Mouse (Mus musculus) stomach, embryonic 14.5 days (tissue): ENCODE results near the gene Fam210b. TPM values are rescaled to one million over a fixed set of nuclear protein-coding genes. Genes with fewer than 3 reads are reported as not detected.

Experiments used
- ATAC-seq: fragments of 200-750 bp; cut with Nextera tagmentation; 2 replicates; pipeline ENCODE4 v1.8.0; 2017; ENCODE audit warnings: low read depth, moderate TSS enrichment; ENCODE audit not compliant: insufficient number of reproducible peaks, insufficient read depth, low FRiP score
- H3K27ac ChIP-seq: fragments of 300-500 bp; sonication (generic); 2 replicates; pipeline ENCODE4 v1.5.1; 2014; ENCODE audit warnings: mild to moderate bottlenecking, low read length, moderate library complexity, mixed read lengths
- H3K27me3 ChIP-seq: fragments of 300-500 bp; sonication (generic); 2 replicates; pipeline ENCODE4 v1.6.1; 2014; ENCODE audit warnings: low read length, control low read depth, mixed read lengths; ENCODE audit not compliant: control insufficient read depth, insufficient read depth
- H3K36me3 ChIP-seq: fragments of 300-500 bp; sonication (generic); 2 replicates; pipeline ENCODE4 v1.6.1; 2014; ENCODE audit warnings: mild to moderate bottlenecking, control low read depth, low read length, moderate library complexity, mixed read lengths; ENCODE audit not compliant: control insufficient read depth, insufficient read depth
- H3K4me1 ChIP-seq: fragments of 300-500 bp; sonication (generic); 2 replicates; pipeline ENCODE4 v1.6.1; 2014; ENCODE audit warnings: low read length, control low read depth, mixed read lengths; ENCODE audit not compliant: control insufficient read depth, insufficient read depth
- H3K4me2 ChIP-seq: fragments of 300-500 bp; sonication (generic); replicated peaks from 2 replicates; pipeline ENCODE4 v1.6.1; 2014; ENCODE audit warnings: low read depth, low read length, control low read depth
- H3K4me3 ChIP-seq: fragments of 300-500 bp; sonication (generic); 2 replicates; pipeline ENCODE4 v1.5.1; 2014; ENCODE audit warnings: low read depth, low read length, control low read depth
- H3K9ac ChIP-seq: fragments of 300-500 bp; sonication (generic); replicated peaks from 2 replicates; pipeline ENCODE4 v1.6.1; 2014; ENCODE audit warnings: low read depth, mild to moderate bottlenecking, control low read depth, low read length, moderate library complexity, mixed read lengths
- H3K9me3 ChIP-seq: fragments of 300-500 bp; sonication (generic); 2 replicates; pipeline ENCODE4 v1.6.1; 2016; ENCODE audit warnings: low read depth, low read length, control low read depth; ENCODE audit not compliant: control insufficient read depth
- WGBS: fragments of 180-500 bp; shearing (Covaris S2); extraction: QIAGEN DNeasy Blood & Tissue Kit; methylation state at CpG from one replicate; pipeline ENCODE4 v1.1.7; 2014; 5-methylcytosine and 5-hydroxymethylcytosine counted together
- polyA plus RNA-seq: library from polyadenylated mRNA; unstranded; fragments of >200 nt; fragmentation: Nextera tagmentation; extraction: Ambion mirVana; gene quantifications from 2 replicates; pipeline ENCODE4 v1.2.1, GENCODE M21; 2014

Fam210b gene
- polyA plus RNA-seq, 1 experiment from 2014 or later = 11.2 TPM

DNA sequence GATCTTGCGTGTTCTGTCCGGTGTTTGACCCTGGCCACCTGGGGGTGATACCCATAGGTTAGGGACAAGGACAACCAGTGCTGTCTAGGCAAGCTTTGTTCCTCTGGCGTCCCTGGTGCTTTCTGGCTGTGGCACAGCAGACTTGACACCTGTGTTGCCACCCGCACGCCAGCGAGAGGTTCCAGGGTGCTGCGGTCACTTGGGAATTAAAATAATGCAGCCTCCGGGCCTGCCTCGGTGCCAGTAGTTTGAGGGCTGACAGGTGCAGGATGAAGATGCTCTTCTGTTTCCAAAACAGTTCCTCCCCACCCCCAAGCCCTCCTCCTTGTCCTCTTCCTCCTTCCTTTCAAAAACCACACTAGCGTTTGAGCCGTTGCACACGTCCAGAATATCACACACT lies 36.5 kb downstream of the Fam210b start:
- WGBS = 90% methylated on average over 12 of the region's 12 CpGs
- no peak overlapping the region for H3K9ac ChIP-seq
- H3K36me3 ChIP-seq = peaks cover 51% of the 10 kb centered on the region
- H3K9me3 ChIP-seq = no peaks in the 10 kb centered on the region
- H3K27me3 ChIP-seq = no peaks in the 10 kb centered on the region
- no peak overlapping the region for H3K4me3 ChIP-seq
- ATAC-seq = no peak
- H3K27ac ChIP-seq = no peak overlapping the region
- H3K4me1 ChIP-seq = no peaks in the 10 kb centered on the region
- no peak overlapping the region for H3K4me2 ChIP-seq

DNA sequence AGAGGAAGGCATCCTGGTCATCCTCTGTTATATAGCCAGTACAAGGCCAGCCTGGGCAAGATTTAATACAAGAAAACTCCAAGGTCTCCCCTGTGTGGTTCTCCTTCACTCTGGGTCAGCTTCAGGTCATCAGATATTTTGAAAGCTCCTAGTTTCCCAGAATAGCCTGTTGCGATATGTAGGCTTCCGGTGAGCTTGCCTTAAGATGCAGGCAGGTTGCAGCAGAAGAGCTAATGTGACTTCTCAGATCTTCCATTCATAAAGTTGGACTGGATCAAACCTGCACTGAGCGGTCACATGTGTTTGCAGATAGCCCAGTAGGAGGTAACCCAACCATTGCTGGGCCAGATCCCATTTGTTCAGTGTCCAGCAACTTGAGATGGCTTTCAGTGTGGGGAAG lies 39.4 kb downstream of the Fam210b start:
- 91% methylated on average over 3 of the region's 3 CpGs for WGBS

GRCm38 (mm10) chr2:172390341-172390740 lies 45.0 kb downstream of the Fam210b start:
- H3K9ac ChIP-seq = no peak overlapping the region
- no peak overlapping the region for H3K4me2 ChIP-seq
- no peak overlapping the region for H3K27ac ChIP-seq
- WGBS = 13% methylated on average over 6 of the region's 6 CpGs
- no peak overlapping the region for H3K4me3 ChIP-seq
- no peaks in the 10 kb centered on the region for H3K27me3 ChIP-seq
- H3K9me3 ChIP-seq = no peaks in the 10 kb centered on the region
- no peaks in the 10 kb centered on the region for H3K4me1 ChIP-seq
- no peaks in the 10 kb centered on the region for H3K36me3 ChIP-seq
- ATAC-seq = no peak

More for the DNA sequence above, 39.4 kb downstream of the Fam210b start:
- Histone ChIP-seq H3K4me1 (no peaks in the 10 kb centered on the region), H3K4me3 (no peak overlapping the region), H3K27me3 (no peaks in the 10 kb centered on the region), H3K9ac (no peak overlapping the region), H3K36me3 (peaks cover 25% of the 10 kb centered on the region), H3K9me3 (no peaks in the 10 kb centered on the region), H3K4me2 (no peak overlapping the region), H3K27ac (no peak overlapping the region)
- ATAC-seq = no peak

DNA sequence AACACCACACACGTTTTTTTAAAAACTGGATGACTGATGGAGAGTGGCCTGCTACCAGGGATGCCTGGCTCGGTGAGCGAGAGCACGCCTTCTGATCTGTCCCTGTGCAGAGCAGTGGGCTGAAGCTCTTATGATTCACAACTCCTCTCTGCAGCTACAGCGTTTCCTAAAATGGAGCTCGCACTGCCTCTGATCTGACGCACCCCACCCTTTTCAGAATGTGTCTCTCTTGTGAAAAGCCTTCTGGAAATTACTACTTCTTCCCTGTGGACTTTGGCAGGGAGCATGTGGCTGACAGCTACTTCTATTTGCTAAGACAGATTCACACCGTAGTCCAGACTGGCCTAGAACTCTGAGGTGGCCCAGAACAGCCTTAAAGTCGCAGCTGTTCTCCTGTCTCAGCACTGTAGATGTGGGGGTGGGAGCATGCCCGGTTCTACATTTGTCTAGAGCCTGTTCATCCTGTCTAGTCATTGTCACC lies 46.7 kb downstream of the Fam210b start:
- no peak overlapping the region for H3K4me2 ChIP-seq
- no peaks in the 10 kb centered on the region for H3K27me3 ChIP-seq
- H3K4me1 ChIP-seq = no peaks in the 10 kb centered on the region
- WGBS = 58% methylated on average over 10 of the region's 10 CpGs
- H3K36me3 ChIP-seq = no peaks in the 10 kb centered on the region
- no peak overlapping the region for H3K4me3 ChIP-seq
- no peak for ATAC-seq
- no peak overlapping the region for H3K9ac ChIP-seq
- H3K27ac ChIP-seq = no peak overlapping the region
- H3K9me3 ChIP-seq = no peaks in the 10 kb centered on the region

- 21% methylated on average over 13 of the region's 13 CpGs for WGBS
- Histone ChIP-seq H3K4me3 (no peak within 1 kb of the TSS), H3K4me1 (no peaks in the 10 kb centered on the region), H3K27ac (no peak within 1 kb of the TSS), H3K4me2 (no peak within 1 kb of the TSS), H3K9ac (no peak within 1 kb of the TSS), H3K36me3 (no peaks in the 10 kb centered on the region), H3K27me3 (no peaks in the 10 kb centered on the region), H3K9me3 (no peaks in the 10 kb centered on the region)
- ATAC-seq = no peak
Observed at GRCm38 (mm10) chr2:172393391-172394051, 48.2 kb downstream of the Fam210b start, which contains the start of gene Cass4. Gene Cass4, plus strand, starts transcription at chr2:172393794.

GRCm38 (mm10) chr2:172394052-172394392 lies 48.7 kb downstream of the Fam210b start:
- H3K4me3 ChIP-seq = no peak overlapping the region
- no peaks in the 10 kb centered on the region for H3K4me1 ChIP-seq
- no peak overlapping the region for H3K27ac ChIP-seq
- 65% methylated on average over 2 of the region's 2 CpGs for WGBS
- H3K9me3 ChIP-seq = no peaks in the 10 kb centered on the region
- ATAC-seq = no peak
- H3K27me3 ChIP-seq = no peaks in the 10 kb centered on the region
- H3K9ac ChIP-seq = no peak overlapping the region
- no peaks in the 10 kb centered on the region for H3K36me3 ChIP-seq
- no peak overlapping the region for H3K4me2 ChIP-seq

GRCm38 (mm10) chr2:172394671-172395070 lies 49.3 kb downstream of the Fam210b start:
- H3K4me3 ChIP-seq = no peak overlapping the region

DNA sequence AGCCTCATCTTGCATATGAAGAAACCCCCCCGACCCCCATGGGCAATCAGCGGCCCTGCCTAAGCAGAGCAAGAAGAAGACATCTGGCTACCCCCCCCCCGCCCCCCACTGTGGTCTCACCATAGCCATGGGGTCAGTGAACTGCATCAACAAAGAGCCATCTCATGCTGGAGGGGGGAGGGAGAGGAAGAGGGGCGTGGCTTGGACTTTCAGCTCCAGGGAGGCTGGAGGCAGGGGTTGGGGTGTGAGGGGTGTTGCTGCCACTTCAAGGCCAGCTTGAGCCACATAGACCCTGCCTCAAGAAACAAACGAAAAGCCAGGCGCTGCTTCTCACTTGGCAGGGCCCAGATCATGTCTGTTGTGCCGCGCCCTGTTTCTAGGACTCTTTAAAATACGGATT lies 50.6 kb downstream of the Fam210b start:
- no peak overlapping the region for H3K4me2 ChIP-seq
- no peak overlapping the region for H3K9ac ChIP-seq
- H3K4me1 ChIP-seq = no peaks in the 10 kb centered on the region
- H3K27ac ChIP-seq = no peak overlapping the region
- no peak for ATAC-seq
- H3K9me3 ChIP-seq = no peaks in the 10 kb centered on the region
- no peaks in the 10 kb centered on the region for H3K36me3 ChIP-seq
- H3K27me3 ChIP-seq = no peaks in the 10 kb centered on the region
- WGBS = 38% methylated on average over 9 of the region's 9 CpGs
- H3K4me3 ChIP-seq = no peak overlapping the region

More at GRCm38 (mm10) chr2:172394671-172395070, 49.3 kb downstream of the Fam210b start:
- H3K36me3 ChIP-seq = no peaks in the 10 kb centered on the region
- H3K9me3 ChIP-seq = no peaks in the 10 kb centered on the region
- WGBS = 71% methylated on average over 4 of the region's 4 CpGs
- no peak overlapping the region for H3K9ac ChIP-seq
- no peak for ATAC-seq
- H3K4me2 ChIP-seq = no peak overlapping the region
- no peaks in the 10 kb centered on the region for H3K4me1 ChIP-seq
- H3K27ac ChIP-seq = no peak overlapping the region
- H3K27me3 ChIP-seq = no peaks in the 10 kb centered on the region

- ATAC-seq = no peak
- Histone ChIP-seq H3K4me3 (no peak overlapping the region), H3K36me3 (no peaks in the 10 kb centered on the region), H3K27me3 (no peaks in the 10 kb centered on the region), H3K27ac (no peak overlapping the region), H3K4me2 (no peak overlapping the region), H3K9ac (no peak overlapping the region), H3K9me3 (no peaks in the 10 kb centered on the region), H3K4me1 (no peaks in the 10 kb centered on the region)
- 21% methylated on average over 9 of the region's 9 CpGs for WGBS
Observed at GRCm38 (mm10) chr2:172399901-172400300, 54.5 kb downstream of the Fam210b start.
